Mouse (Mus musculus) gastrocnemius, postnatal 25 days (tissue): Measurements from ENCODE around the gene Ppm1l. TPM values are rescaled to one million over a fixed set of nuclear protein-coding genes. Genes with fewer than 3 reads are reported as not detected.

ENCODE experiments used
- DNase-seq: peaks from one replicate; pipeline ENCODE4 v3.0.0; 2022
- total RNA-seq, 2 experiments: library from RNA; stranded (reverse); gene quantifications; 1 replicate in 1 of 2; 2 replicates in 1 of 2; pipeline ENCODE4 v1.2.3; 2021

Gene Ppm1l
- total RNA-seq, 2 experiments from 2014 or later: 45.9 to 60.4 TPM

DNA sequence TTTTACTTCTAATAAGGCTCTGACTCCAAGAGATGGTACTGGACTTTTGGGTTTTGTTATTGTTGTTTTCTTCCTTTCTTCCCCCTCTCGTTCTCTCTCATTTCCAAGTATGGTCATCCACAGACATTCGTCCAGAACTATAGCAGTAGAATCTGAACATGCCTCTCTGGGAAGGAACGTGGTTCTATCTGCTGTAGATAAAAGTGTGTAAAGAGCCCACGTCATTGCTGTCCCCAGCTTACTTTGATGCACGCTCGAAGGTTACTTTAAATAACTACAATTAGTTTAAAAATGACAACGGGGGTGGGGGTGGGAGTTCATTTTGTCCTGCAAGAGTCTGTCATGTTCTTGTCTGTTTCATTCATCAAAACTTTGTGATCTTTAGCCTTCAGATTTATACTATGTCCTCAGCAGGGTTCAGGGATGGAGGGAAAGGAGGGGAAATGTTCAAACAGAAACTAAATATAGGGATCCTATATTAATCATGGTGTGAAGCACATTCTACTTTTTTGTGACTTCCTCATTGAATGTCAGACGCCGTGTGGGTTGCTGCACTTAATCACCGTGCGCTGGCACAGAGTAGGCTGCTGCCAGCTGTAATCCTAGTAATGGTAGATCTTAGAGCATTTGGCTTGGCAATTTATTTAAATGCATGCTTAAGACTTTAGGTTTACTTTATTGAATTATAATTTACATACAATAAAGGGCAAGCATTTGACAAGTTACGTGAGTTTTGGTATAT lies 122.3 kb downstream of the Ppm1l start:
- no peak for DNase-seq

DNA sequence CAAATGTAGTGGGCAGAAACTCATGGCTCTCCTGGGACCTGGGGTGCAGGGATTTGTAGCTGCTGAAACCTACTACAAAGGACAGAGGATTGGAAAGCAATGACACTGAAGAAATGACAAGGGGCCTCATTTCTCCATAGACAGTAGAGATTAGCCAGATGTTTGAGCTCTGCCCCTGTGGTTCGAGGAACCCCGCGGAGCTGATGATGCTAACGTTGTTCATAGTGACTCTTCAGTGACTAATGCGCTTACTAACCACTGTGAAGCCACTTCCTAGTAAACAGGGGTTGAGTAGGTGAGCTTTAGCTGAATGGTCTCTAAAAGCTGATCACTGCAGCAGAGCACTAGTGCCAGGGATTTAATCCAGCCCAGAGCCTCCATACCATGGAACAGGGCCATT lies 124.1 kb downstream of the Ppm1l start:
- no peak for DNase-seq

DNA sequence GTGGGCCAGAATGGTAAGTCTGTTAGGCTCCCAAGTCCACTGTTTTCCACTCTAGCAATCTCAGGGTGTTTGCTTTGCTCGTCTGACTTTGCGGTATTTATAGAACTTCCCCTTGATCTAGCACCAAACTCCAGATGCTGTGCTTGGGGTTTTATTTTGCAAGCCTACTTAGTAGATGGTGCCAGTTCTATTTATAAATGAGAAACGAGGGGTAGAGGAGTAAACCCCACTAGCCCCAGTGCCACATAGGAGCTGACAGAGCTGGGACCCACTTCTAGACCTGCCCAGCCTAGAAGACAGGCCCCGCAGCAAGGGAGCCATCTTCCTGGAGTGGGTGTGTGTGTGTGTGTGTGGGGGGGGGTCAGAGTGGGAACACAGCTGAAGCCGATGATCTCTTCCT lies 130.3 kb downstream of the Ppm1l start:
- peak; percentile 19 for DNase-seq

DNA sequence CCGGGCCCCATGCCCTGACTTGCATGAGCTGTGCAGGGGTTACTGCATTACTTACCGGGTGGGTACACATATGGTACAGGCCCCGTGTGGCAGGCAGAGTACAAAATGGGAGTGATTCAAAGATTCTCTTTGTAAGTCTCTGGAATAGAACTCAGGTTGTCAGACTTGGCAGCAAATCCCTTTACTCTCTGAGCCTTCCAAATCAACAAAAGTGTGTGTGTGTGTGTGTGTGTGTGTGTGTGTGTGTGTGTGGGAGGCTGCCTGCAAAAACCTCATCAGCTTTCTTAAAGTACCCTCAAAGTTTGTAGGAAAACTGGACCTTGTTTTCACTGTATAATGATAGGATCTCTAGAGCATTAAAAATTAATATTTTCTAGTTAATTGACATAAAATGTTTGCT lies 132.4 kb downstream of the Ppm1l start:
- DNase-seq: no peak

DNA sequence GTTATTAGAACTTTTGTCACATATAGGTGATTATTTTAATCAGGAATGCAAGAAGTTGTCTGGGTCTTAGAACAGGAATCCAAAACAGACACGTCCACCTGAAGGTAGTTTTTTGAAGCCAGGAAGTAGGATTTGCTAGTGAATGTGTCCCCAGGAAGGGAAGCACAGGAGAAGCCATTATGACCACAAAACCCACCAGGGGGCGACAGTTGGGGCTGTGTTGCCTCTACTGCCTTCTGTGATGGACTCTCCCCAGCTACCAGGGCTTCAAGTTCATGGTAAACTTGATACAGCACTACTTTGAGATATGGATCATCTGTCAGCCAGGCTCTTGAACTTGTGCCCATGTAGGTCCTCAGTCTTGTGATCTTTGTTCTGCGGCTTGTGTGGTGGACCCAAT lies 137.7 kb downstream of the Ppm1l start:
- no peak for DNase-seq

DNA sequence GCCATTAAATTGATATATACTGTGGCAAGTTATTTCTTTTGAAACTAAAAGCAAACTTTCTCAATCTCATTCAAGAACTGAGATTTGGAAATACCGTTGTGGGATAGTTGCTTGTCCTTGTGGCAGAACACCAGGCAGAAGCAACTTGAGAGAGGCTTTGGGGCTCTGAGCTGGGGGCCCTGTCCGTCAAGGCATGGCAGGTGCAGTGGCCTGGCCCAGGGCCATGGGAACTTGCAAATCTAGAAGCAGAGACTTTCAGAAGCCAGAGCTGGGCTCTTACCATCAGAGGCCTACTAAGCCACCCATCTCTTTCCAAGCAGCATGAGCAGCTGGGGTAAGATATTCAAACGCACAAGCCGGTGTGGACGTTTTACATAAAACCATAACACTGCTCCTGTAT lies 139.4 kb downstream of the Ppm1l start:
- DNase-seq: peak; percentile 49

DNA sequence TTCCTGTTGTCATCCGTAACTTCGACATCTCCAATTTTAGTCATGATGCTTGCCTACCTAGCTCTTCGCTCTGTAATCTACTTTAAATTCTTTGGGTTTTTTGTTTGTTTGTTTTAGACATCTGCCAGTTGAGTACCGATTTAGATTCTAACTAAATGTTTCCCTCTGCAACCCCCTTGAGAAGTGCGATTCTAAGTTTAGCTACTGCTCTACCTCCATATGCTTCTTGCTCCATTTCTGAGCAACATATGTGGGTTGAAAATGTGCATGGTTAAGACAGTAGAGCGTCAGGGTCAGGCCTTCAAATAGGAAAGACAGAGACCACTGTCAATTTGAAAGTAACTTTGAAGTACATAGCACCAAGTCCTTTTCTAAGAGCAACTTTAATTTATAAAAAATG lies 142.1 kb downstream of the Ppm1l start:
- DNase-seq: no peak

DNA sequence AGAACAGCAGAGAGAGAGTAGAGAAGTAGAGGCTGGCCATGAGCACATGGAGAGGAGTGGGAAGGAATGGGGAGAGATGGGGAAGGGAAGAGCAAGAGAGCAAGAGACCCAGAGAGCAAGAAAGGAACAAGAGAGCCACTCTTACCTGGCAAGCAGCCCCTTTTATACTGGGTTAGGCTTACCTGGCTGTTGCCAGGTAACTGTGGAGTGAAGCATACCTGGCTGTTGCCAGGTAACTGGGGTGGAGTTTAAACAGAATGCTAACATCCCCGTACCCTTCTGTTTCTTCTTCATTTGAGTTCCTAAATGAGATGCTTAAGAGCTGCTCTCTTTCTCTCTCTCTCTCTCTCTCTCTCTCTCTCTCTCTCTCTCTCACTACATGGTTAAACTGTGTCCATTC lies 145.3 kb downstream of the Ppm1l start:
- DNase-seq: no peak

DNA sequence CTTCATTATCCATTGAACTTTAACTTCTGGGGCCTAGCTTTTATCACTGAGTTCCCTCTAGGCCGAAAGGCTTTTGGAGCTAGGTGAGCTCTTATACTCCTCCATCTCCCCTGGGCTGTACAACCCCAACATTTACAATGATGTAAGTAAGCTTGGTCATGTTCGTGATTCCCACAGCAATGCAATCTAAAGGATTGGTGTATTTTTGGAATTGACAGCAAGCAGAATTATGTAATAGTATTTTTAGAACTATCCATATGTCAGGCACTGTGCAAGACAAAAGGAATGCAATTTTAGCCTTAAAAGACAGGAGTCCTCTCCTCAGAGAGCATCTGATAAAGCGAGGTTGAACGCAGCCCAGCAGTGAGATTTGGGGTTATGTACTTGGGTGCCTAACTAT lies 149.1 kb downstream of the Ppm1l start:
- DNase-seq: no peak

DNA sequence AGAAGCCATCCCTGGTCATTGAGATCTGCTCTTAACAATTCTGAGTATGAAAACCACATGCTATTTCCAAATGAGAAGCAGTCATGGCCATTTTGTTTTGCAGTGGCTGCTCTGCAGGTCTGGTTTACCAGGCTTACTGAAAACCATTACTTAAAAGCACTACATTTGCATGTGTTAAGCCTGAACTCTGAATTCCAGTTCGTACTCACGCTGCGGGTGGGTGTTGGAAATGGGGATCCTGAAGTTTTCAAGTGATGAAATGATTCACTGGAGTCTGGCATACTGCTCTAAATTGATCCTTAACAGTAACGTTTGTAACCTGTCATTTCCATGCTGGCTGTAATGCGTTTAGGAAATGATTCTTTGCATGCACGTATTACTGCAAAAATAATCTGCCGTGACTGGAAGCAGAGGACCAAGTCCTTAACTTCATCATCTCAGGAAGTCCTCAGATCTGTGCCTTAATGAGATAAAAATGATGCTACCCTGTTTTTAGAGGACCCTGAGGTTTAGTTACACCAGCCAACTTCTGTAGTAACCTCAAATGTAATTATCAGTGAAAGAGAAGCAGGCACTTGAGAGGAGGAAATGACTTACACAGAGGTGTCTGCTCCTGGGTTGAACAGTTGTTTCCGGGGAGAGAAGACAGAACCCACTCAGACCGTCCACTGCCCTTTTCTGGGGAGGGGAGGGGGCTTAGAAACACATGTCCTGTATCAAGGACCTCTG lies 151.8 kb downstream of the Ppm1l start:
- no peak for DNase-seq

DNA sequence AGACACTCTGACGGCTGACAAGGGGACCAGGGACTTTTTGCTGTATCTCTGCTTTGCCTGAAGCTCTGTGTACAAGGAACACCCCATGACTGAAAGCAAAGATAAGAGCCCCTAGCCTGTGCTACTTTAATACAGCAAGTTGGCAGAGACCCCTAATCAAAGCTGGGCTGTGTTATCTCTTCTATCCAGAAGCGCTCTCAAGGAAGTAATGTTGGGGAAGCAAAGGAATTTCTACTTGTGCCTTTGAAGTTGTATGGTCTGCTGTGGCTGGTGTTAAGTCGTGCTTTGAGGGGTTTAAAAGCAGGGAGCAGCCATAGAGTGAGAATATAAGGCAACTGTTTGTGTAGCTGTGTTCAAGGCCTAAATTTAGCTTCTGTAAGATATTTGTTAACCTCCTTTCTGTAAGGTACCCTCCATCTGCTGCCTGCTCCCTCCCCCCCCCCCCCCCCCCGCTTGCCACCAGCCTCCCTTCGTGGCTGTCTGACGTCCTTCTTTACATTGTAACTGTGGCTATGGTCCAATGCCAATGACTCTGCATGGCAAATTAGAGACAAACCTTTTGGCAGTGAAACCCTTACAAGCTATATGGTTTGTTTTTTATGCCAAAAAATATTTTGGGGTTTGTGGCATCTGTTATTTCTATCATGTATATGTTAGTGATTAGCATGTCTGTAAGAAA lies 152.9 kb downstream of the Ppm1l start:
- DNase-seq: no peak

DNA sequence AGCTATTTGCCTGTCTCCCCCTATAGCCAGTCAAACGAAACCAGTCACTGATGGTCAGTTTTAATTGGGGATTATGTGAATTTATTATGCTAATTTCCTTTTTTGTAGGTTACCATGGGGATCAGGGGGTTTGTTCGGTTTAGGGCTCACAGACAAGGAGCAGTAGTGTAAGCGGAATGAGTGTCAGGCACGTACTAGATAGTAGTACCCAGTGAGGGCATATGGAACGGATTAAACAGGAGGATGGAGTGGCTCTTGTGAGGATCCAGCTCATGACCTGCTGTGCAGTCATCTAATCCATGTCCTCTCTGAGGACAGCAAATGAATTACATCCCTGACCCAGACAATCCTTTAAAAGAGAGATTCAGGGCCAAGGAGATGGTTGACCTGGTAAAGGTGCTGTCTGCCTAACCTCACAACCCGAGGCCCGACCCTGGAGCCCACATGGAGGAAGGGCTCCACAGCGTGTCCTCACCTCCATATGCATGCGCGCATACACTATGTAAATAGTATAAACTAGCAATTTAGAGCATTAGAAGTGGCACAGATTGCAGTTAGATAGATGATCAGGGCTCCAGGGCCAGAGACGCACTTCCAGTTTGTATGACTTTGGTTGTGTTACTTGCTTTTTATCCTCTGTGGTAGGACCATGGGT lies 153.6 kb downstream of the Ppm1l start:
- no peak for DNase-seq

DNA sequence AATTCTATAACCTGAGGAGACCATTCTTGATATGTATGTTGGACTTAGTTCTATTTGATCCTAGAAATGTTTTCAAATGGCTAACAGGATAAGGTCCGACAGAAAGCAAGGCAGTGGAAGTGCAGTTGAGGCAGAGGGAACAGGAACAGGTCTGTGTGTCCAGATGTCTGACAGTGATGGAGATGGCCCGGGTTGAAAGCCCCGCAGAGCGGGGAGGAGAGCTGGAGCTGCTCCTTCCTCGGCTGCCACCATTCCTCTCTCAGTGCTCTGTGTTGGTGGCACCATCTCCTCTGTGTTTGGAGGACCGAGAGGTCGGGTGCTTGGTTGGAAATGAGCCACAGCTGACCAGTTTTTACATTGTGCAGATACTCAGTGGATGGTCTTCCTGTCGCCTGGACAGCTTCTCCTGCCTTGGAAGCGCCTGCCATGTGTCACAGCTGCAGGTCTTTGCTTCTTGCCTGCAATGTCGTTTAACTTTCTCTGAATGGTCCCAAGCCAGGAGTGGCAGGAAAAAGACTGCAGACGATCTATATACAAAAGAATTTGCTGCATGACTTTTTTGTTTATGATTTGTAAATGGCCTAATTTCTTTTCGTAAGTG lies 159.3 kb downstream of the Ppm1l start:
- DNase-seq: no peak

DNA sequence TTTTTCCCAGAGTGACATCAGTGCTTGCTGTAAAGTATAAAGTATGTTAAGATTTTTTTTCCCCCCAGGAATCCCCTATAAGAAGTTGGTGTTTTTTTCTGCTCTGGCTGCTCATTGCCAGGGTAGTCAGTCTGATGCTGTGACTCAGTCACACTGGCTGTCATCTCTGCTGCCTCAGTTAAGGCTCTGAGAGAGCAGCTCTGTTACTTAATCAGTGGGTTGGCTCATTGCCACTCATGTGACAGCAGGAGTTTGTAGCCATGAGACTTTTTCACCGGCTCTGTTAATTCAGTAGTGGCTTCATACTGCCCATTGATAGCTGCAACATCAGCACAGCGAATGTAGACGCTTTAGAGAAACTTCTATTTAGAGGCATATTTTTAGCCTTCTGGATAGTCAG lies 163.3 kb downstream of the Ppm1l start:
- DNase-seq: no peak

DNA sequence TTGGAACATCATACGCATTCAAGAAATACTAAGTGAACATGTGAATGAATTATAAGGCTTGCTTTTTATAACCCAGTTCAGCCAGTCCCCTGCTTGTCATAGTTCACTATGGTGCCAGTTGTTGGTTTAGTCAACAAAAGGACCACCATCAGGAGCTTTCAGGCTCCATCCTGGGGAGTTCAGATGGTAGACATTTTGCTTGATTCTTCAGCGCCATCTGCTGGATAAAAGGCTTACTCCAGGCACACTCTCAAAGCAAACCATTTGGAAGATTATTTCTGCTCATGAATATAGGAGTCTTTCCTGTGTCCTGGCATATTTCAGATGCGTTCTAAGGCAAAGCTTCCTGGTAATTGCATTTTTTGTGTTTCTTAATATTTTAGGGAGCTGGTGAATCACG lies 165.2 kb downstream of the Ppm1l start:
- no peak for DNase-seq

DNA sequence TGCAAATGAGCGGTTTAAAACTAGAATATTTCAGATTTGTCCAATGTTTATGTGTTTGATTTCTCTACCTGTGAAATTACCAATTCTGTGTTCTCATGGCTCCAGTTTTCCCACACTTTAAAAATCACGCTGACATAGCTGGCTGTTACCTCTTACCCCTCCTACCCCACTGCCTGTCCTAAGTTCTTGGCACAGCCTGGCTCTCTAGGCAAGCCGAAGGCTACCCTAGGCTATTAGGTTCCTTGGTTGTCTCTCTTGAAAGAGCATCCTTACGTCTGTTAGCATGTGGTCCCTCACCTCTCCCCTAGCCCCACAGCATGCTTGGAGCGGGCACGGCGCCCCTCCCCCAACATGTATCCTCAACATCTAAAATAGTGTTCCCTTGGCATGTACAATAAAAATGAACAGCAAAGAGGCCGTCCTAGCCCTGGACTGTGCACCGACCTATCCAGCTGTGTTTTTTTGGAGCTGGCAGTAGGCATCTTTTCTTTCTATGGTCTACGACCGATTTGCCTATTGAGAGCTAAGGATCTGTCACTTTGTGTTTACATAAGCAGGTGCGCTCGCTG lies 167.4 kb downstream of the Ppm1l start:
- DNase-seq: no peak

DNA sequence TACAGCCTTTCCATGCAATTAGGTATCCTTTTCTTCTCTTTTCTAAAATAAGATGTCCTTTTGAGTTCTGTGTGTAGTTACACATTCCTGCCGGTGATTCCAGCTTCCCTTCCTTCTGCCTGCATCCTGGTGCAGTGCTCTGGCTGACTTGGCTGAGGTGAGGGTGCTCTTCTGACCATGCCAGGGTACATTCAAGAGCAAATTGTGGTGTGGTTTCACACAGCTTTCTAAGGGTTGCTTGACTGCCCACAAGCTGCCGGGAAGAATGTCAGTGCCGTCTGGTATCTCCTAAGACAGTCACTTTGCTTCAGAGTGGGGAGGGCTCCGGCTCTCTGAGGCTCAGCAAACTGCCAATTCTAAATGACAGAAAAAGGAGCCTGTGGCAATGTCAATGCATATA lies 167.9 kb downstream of the Ppm1l start:
- no peak for DNase-seq

DNA sequence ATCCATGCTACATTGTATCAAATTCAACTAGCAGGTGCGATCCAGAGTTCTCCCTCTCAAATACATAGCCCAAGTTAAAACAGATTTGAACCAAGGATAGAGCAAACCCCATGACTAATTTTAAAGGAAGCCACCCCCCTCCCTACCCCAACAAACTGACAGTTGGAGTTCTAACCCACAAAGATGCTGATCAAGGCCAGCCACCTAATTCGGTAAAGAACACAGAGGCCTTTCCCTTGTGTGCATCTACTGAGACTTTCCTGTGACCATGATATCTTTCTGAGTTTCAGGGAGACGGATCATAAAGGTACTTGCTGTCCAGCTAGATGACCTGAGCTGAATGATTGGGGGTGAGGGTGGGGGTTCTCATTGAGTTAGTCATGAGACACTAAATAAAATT lies 168.7 kb downstream of the Ppm1l start:
- no peak for DNase-seq

DNA sequence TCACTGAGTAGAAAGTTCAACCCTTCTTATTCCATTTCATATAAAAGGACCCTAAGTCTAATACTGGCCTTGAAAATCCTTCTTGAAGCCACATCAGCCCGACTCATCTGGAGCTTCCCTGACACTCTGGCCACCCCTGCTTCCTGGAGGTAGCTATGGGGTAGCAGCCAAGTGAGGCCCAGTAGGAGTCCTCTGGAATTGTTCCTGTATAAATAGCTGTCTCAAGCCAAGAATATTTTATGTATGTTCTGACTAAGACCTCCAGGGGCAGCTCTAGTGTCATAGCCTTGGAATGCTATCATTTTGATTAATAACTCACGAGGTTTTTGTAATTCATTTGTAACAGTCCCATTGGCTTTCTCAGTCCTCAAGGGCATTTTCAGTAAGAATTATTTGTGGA lies 169.1 kb downstream of the Ppm1l start:
- no peak for DNase-seq

DNA sequence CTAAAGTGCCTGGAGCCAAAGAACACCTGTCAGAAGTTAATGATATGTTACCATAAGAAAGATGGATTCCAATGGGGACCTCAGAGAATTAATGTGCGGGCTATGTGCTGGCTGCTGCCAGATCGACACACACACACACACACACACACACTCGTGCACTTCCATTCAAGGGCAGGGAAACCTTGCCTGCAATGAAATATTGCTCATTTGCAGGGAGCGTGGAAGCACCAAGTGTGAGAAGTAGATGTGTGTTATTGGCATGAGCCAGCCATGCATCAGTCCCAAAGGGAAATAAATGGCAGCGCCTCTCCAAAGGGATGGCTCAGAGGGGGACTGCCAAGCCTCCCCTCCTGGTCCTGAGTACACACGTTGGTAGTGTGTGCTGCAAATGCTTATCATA lies 170.8 kb downstream of the Ppm1l start:
- DNase-seq: no peak

DNA sequence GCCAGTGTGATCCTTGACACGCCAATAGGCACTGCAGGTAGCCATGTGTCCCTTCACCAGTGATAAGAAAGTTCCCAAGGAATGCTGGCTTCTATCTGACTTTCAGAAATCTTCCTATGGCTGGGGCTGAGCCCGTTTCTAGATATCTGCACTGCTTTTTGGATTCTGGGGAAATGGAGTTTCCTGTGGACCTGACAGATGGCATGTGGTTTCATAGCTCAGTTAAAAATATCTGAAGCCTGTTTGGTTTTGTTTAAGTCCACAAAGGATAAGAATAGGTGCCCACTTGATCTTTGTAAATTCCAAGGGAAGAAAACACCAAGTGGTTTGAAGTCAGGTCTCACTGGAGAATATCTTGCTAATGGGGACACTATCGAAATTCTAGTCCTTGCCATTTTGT lies 173.0 kb downstream of the Ppm1l start:
- DNase-seq: no peak
